Mouse (Mus musculus): Measurements from ENCODE around the gene Palm2.

DNA sequence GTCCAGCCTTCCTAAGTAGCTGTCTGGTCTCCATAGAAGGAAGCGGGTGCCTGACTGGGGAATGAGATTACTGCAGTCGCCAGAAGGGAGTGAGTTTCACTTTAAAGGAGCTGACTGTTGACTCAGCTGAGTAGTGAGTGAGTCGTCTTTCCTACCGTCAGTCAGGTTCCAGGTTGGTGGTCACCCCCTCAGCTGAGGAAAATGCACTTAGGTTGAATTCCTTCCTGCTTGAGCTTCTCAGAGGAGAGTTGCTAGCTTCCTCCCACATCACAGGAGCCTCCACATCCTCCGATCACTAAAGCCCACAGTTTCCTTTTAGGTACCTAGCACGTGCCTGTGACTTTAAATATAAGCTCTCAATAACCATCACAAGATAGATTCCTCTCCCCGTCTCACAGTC, 206.2 kb downstream of the Palm2 start:
- TF ChIP-seq MAX (IDR thresholded peaks at IDR 0.05; ENCODE audit: low read depth), result no peak
- TF ChIP-seq POLR2A (IDR thresholded peaks at IDR 0.05; ENCODE audit: insufficient read length, low read depth), result no peak
- no peak for TF ChIP-seq MYOG (IDR thresholded peaks at IDR 0.05; ENCODE audit: control insufficient read depth in 1 of 3, insufficient read depth in 1 of 3, insufficient read length in 2 of 3, low read depth in 2 of 3)
- no peak for TF ChIP-seq POLR2AphosphoS2 (IDR thresholded peaks at IDR 0.05; ENCODE audit: insufficient read length, low read depth)
- TF ChIP-seq E2F4 (IDR thresholded peaks at IDR 0.05; ENCODE audit: insufficient read depth), result no peak
- no peak for TF ChIP-seq CEBPB (IDR thresholded peaks at IDR 0.05; ENCODE audit: insufficient read depth, poor library complexity, severe bottlenecking)
- no peak for TF ChIP-seq SRF (IDR thresholded peaks at IDR 0.05; ENCODE audit: control insufficient read depth, insufficient read length, low read depth)
- no peak for TF ChIP-seq MYOD1 (IDR thresholded peaks at IDR 0.05; ENCODE audit: control insufficient read depth in 1 of 3, insufficient read length in 2 of 3, low read depth in 2 of 3)
- no peak for TF ChIP-seq USF1 (IDR thresholded peaks at IDR 0.05; ENCODE audit: low read depth)
- TF ChIP-seq TCF3 (IDR thresholded peaks at IDR 0.05; ENCODE audit: insufficient read length, low read depth), result no peak
- no peak for TF ChIP-seq TCF12 (IDR thresholded peaks at IDR 0.05; ENCODE audit: insufficient read depth, poor library complexity, severe bottlenecking)
- no peak for TF ChIP-seq REST (IDR thresholded peaks at IDR 0.05; ENCODE audit: insufficient read depth, insufficient read length)

Data from myocyte (in vitro differentiated cells).